Mouse (Mus musculus): ENCODE results near the gene Kcnq1. TPM values are rescaled to one million over a fixed set of nuclear protein-coding genes. Genes with fewer than 3 reads are reported as not detected.

The Kcnq1 gene
- polyA plus RNA-seq, 1 experiment = 0.79 TPM

GRCm38 (mm10) chr7:143083708-143084107 is 22.5 kb upstream of the Kcnq1 start:
- TF ChIP-seq CTCF (IDR thresholded peaks at IDR 0.05; ENCODE audit: extremely low read depth, insufficient read depth, low read length) (no peak), POLR2A (IDR thresholded peaks at IDR 0.05; ENCODE audit: extremely low read depth, insufficient read depth, low read length) (no peak)
- Histone ChIP-seq H3K27ac (ENCODE audit: insufficient read depth, low read length) (no peak overlapping the region), H3K4me3 (ENCODE audit: insufficient read depth, low read length) (no peak overlapping the region), H3K4me1 (ENCODE audit: control insufficient read depth, insufficient read depth, low read length) (no peaks in the 10 kb centered on the region)

- TF ChIP-seq CTCF (IDR thresholded peaks at IDR 0.05; ENCODE audit: extremely low read depth, insufficient read depth, low read length) = peak; percentile 71
- TF ChIP-seq POLR2A (IDR thresholded peaks at IDR 0.05; ENCODE audit: extremely low read depth, insufficient read depth, low read length) = no peak
- Histone ChIP-seq H3K27ac (ENCODE audit: insufficient read depth, low read length) (no peak overlapping the region), H3K4me3 (ENCODE audit: insufficient read depth, low read length) (no peak overlapping the region), H3K4me1 (ENCODE audit: control insufficient read depth, insufficient read depth, low read length) (no peaks in the 10 kb centered on the region)
These were observed 19.8 kb upstream of the Kcnq1 start for GRCm38 (mm10) chr7:143086366-143086765.

GRCm38 (mm10) chr7:143087070-143087579 is 19.0 kb upstream of the Kcnq1 start:
- Histone ChIP-seq H3K4me3 (ENCODE audit: insufficient read depth, low read length) (no peak overlapping the region), H3K27ac (ENCODE audit: insufficient read depth, low read length) (no peak overlapping the region), H3K4me1 (ENCODE audit: control insufficient read depth, insufficient read depth, low read length) (no peaks in the 10 kb centered on the region)
- TF ChIP-seq CTCF (IDR thresholded peaks at IDR 0.05; ENCODE audit: extremely low read depth, insufficient read depth, low read length) = peak; percentile 35
- no peak for TF ChIP-seq POLR2A (IDR thresholded peaks at IDR 0.05; ENCODE audit: extremely low read depth, insufficient read depth, low read length)

DNA sequence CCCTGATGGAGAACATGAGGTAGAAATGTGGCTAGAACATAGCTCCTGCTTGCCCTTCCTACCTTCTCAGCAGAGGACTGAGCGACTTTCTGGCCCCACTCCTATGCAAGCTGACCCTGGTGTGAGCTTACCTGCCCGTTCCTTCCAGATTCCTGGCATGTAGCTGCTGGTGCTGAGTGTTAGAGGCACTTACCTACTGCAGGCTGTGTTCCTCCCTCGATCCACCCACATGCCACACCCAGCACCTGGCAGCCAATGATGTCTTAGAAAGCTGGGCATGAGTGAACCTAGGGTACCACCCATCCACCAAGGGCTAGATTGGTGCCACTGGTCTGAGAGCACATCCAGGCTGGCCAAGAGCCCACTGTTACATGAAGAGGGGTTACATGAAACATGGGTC is 12.3 kb upstream of the Kcnq1 start:
- H3K27ac ChIP-seq (ENCODE audit: insufficient read depth, low read length) = no peak overlapping the region
- TF ChIP-seq POLR2A (IDR thresholded peaks at IDR 0.05; ENCODE audit: extremely low read depth, insufficient read depth, low read length) (no peak), CTCF (IDR thresholded peaks at IDR 0.05; ENCODE audit: extremely low read depth, insufficient read depth, low read length) (no peak)

DNA sequence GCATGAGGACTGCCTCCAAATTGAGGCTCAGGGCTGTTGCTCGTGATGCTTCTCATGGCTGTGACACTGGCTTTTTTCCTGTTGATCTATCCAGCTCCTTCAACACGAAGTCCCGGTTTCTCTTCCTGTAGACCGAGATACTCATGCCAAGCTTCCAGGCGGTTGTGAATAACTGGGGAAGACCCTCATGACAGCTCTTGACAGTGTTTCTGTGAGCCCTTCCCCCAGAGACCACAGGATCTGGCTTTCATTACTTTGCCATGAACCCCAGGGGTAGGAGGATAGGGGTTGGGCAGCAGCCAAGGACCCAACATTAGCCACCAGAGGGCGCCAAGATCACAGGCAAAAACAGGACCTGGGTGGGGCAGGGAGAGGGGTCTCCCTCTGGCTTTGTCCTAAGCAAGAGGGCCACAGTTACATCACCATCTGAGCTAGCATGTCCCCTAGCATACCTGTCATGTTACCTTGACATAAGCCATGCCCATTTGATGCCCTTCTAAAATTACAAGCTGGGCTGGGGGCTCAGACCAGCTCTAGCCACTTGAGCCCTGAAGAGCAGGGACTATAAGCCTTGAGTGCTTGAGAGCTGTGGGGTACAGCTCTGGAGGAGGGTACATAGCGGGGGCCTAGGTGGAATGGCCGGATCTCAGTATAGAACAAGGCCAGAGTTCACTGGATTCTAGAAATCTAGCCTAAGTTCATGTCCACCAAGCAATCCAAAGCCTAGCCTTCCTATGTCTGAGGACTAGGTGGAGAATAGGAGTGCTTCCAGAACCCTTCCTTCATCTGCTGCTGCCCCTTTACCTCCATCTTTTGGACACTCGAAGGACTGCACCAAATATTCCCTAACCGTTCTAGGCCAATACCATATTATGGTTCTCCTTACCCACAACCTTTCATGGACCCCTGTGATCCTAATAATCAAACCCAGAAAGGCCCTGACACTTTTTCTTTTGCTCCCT is 11.3 kb upstream of the Kcnq1 start, which contains the start of gene Trpm5:
Gene Trpm5, minus strand, starts transcription at position 51 of the 962 bp plus-strand sequence.
- Histone ChIP-seq H3K4me1 (ENCODE audit: control insufficient read depth, insufficient read depth, low read length) (no peaks in the 10 kb centered on the region), H3K27ac (ENCODE audit: insufficient read depth, low read length) (no peak within 1 kb of the TSS), H3K4me3 (ENCODE audit: insufficient read depth, low read length) (no peak within 1 kb of the TSS)
- peak; percentile 61 for TF ChIP-seq CTCF (IDR thresholded peaks at IDR 0.05; ENCODE audit: extremely low read depth, insufficient read depth, low read length)
- TF ChIP-seq POLR2A (IDR thresholded peaks at IDR 0.05; ENCODE audit: extremely low read depth, insufficient read depth, low read length) = no peak

More for the DNA sequence above, 12.3 kb upstream of the Kcnq1 start:
- Histone ChIP-seq H3K4me1 (ENCODE audit: control insufficient read depth, insufficient read depth, low read length) (no peaks in the 10 kb centered on the region), H3K4me3 (ENCODE audit: insufficient read depth, low read length) (no peak overlapping the region)

- Histone ChIP-seq H3K27ac (ENCODE audit: insufficient read depth, low read length) (no peak overlapping the region), H3K4me3 (ENCODE audit: insufficient read depth, low read length) (no peak overlapping the region), H3K4me1 (ENCODE audit: control insufficient read depth, insufficient read depth, low read length) (no peaks in the 10 kb centered on the region)
- TF ChIP-seq POLR2A (IDR thresholded peaks at IDR 0.05; ENCODE audit: extremely low read depth, insufficient read depth, low read length) = no peak
- TF ChIP-seq CTCF (IDR thresholded peaks at IDR 0.05; ENCODE audit: extremely low read depth, insufficient read depth, low read length) = no peak
These were observed 10.6 kb upstream of the Kcnq1 start for GRCm38 (mm10) chr7:143095554-143095907.

GRCm38 (mm10) chr7:143100759-143101158 is 5.4 kb upstream of the Kcnq1 start:
- no peak overlapping the region for H3K27ac ChIP-seq (ENCODE audit: insufficient read depth, low read length)
- no peak for TF ChIP-seq POLR2A (IDR thresholded peaks at IDR 0.05; ENCODE audit: extremely low read depth, insufficient read depth, low read length)
- TF ChIP-seq CTCF (IDR thresholded peaks at IDR 0.05; ENCODE audit: extremely low read depth, insufficient read depth, low read length) = no peak
- H3K4me3 ChIP-seq (ENCODE audit: insufficient read depth, low read length) = no peak overlapping the region
- H3K4me1 ChIP-seq (ENCODE audit: control insufficient read depth, insufficient read depth, low read length) = no peaks in the 10 kb centered on the region

DNA sequence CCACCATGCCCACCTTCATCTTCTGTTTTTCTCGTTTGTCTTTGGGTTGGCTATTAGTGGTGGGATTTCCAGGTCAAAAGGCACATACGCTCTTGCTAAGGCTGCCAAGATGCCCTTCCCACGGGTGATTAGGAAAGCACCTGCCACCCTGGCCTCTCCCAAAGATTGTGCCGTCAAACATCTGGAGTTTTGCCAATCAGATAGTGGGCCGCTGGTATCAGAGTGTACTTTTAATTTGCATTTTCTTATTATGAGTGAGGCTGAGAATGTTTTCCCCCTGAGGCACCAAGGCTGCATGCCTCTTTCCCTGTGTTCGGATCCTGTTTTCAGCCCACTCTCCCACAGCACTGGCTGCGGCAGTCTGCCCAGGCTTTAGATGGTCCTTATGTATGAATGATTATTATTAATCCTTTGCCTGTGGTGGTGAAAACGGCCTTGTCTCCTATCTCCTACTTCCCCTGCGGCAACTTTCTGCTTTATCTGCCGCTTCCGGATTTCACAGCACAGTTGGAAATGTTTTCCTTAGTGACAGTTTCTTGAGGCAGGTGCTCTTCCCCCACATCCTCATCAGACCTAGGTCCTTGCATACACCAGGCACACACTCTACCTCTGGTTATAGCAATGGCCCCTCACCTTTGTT is 784 bp upstream of the Kcnq1 start:
- Histone ChIP-seq H3K27ac (ENCODE audit: insufficient read depth, low read length) (no peak overlapping the region), H3K4me1 (ENCODE audit: control insufficient read depth, insufficient read depth, low read length) (no peaks in the 10 kb centered on the region), H3K4me3 (ENCODE audit: insufficient read depth, low read length) (no peak overlapping the region)
- TF ChIP-seq POLR2A (IDR thresholded peaks at IDR 0.05; ENCODE audit: extremely low read depth, insufficient read depth, low read length) (no peak), CTCF (IDR thresholded peaks at IDR 0.05; ENCODE audit: extremely low read depth, insufficient read depth, low read length) (no peak)

DNA sequence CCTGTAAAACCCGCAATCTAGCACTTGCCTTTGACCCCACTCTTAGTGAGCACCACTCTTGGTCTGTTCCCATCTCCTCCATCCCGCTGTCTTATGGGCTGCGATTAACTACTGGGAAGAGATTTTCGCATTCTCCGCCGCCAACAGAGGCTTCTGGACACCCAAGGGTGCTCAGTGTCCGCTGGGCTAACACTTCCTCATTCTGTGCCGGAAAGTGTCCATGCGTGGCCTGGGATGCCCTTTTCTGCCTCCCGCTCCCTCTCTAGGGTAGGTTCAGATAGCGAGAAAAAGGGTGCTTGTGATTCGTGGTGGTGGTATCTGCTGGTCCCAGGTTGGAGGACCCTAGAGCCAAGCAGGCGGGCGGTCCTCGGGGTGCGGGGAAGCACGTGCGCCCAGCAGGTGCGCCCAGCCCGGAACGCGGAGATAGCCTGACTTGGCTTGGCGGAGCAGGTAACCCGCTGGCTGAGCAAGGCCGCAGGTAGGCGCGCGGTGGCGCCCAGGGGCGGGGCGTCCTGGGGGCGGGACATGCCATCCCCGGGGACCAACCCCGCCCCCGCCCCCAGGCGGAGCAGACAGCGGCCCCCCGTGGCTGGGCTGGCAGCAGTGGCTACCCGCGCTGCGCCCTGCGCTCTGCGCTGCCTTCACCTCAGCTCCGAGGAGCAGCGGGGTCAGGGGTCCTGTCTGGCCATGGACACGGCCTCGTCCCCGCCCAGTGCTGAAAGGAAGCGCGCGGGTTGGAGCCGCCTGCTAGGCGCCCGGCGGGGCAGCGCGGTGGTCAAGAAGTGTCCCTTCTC is 707 bp downstream of the Kcnq1 start:
- Histone ChIP-seq H3K4me3 (ENCODE audit: insufficient read depth, low read length) (no peak overlapping the region), H3K4me1 (ENCODE audit: control insufficient read depth, insufficient read depth, low read length) (no peaks in the 10 kb centered on the region), H3K27ac (ENCODE audit: insufficient read depth, low read length) (no peak overlapping the region)
- TF ChIP-seq CTCF (IDR thresholded peaks at IDR 0.05; ENCODE audit: extremely low read depth, insufficient read depth, low read length) (no peak), POLR2A (IDR thresholded peaks at IDR 0.05; ENCODE audit: extremely low read depth, insufficient read depth, low read length) (no peak)
